Comparison of ENCODE assay signal across 8 mouse cellular contexts in the genomic region with DNA sequence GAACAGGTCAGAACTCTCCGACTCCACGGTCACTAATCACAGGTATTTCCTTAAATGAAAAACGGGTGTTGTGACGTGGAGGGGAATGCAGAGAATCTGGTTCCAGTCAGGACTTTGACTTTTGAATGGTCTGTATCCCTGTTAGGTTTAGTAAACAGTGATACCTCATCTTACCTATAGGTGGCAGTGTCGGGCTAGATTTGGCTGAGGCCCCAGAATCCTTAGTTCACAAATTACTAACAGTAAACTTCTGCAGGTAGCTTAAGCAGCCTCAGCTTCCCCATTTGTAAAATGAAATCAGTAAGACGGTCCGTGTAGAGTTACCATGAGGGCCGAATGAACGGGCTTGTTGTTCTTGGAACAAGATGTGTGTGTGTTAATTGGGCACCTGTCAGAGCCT. TPM values are rescaled to one million over a fixed set of nuclear protein-coding genes. Genes with fewer than 3 reads are reported as not detected.
DNase-seq lines count a peak whose midpoint lies in the region; ATAC-seq and TF ChIP-seq lines count a peak whose summit lies in the region.

No protein-coding gene starts in this region.

- peak; percentile 15 to 33 for DNase-seq in heart, adult 2 months
- peak; percentile 67 for DNase-seq in CH12.LX (ENCODE audit: extremely low read depth)
- peak; percentile 68 to 81 for DNase-seq in cerebellum, postnatal 10 days
- peak; percentile 32 for DNase-seq in gastrocnemius, postnatal 10 days
- DNase-seq in lung, postnatal 14 days = peak; percentile 63
- DNase-seq in retina, postnatal 7 days (ENCODE audit: low read depth, low spot score) = peak; percentile 21

- H3K4me3 ChIP-seq in heart, adult 2 months = no peak overlapping the region
- H3K4me3 ChIP-seq in heart, embryonic 11.5 days (ENCODE audit: low read depth, low read length) = no peak overlapping the region
- H3K4me3 ChIP-seq in CH12.LX (replicated peaks in 1 of 3; ENCODE audit: low read depth in 2 of 3, low read length in 2 of 3, poor library complexity in 1 of 3) = no peak overlapping the region
- H3K4me3 ChIP-seq in kidney, embryonic 16.5 days (ENCODE audit: low read length) = no peak overlapping the region

- no peak for TF ChIP-seq EP300 in heart, adult 2 months (IDR thresholded peaks at IDR 0.05; ENCODE audit: insufficient read depth, low read depth, low read length)
- no peak for TF ChIP-seq EP300 in CH12.LX (IDR thresholded peaks at IDR 0.05; ENCODE audit: low read length)

- H3K4me1 ChIP-seq in heart, adult 2 months (ENCODE audit: control insufficient read depth, insufficient read depth, low read length) = no peaks in the 10 kb centered on the region
- no peaks in the 10 kb centered on the region for H3K4me1 ChIP-seq in heart, embryonic 11.5 days (ENCODE audit: control insufficient read depth, insufficient read depth, low read length)
- no peaks in the 10 kb centered on the region for H3K4me1 ChIP-seq in CH12.LX (ENCODE audit: control insufficient read depth in 1 of 2, insufficient read depth in 2 of 2)
- no peaks in the 10 kb centered on the region for H3K4me1 ChIP-seq in kidney, embryonic 16.5 days (ENCODE audit: insufficient read depth, low read length)

- WGBS in heart, adult 2 months = 12% methylated on average over 9 of the region's 9 CpGs
- WGBS in heart, embryonic 11.5 days (ENCODE audit: insufficient replicate concordance) = 17% methylated on average over 9 of the region's 9 CpGs
- 18% methylated on average over 9 of the region's 9 CpGs for WGBS in kidney, embryonic 16.5 days

- dilution Hi-C loops in CH12.LX (cut with MboI; ENCODE audit: extremely low pct_ligation_motif_present, extremely low pct_unique_long_range_greater_than_20kb, low sequenced_read_pairs) = no loop called here

- intact Hi-C loops in heart, adult 2 months (cut with DNase I) = loop anchor here (2.0 to 5.0 kb wide), 4 partner anchors 126 to 646 kb away; partner anchors contain the start of gene Cxcl3

- no peak for ATAC-seq in heart, embryonic 11.5 days (replicated peaks; ENCODE audit: insufficient number of reproducible peaks, low FRiP score, low TSS enrichment)
- ATAC-seq in kidney, embryonic 16.5 days (ENCODE audit: low FRiP score, low TSS enrichment) = peak; percentile 58

- no peak overlapping the region for H3K9ac ChIP-seq in heart, adult 2 months (ENCODE audit: low read depth, low read length)
- H3K9ac ChIP-seq in heart, embryonic 11.5 days (ENCODE audit: low read depth, low read length) = no peak overlapping the region
- H3K9ac ChIP-seq in CH12.LX (ENCODE audit: insufficient read depth, low read depth) = no peak overlapping the region
- no peak overlapping the region for H3K9ac ChIP-seq in kidney, embryonic 16.5 days (replicated peaks; ENCODE audit: low read length)

- H3K27ac ChIP-seq in heart, adult 2 months = no peak overlapping the region
- no peak overlapping the region for H3K27ac ChIP-seq in heart, embryonic 11.5 days (ENCODE audit: low read depth, low read length)
- no peak overlapping the region for H3K27ac ChIP-seq in CH12.LX (ENCODE audit: insufficient read depth, low read depth)
- no peak overlapping the region for H3K27ac ChIP-seq in kidney, embryonic 16.5 days (ENCODE audit: low read length)

- in situ Hi-C loops in CH12.LX (cut with MboI; ENCODE audit: low pct_ligation_motif_present, low pct_unique_long_range_greater_than_20kb, low sequenced_read_pairs) = loop anchor here (5.0 kb wide), 1 partner anchor 126 kb away; the partner anchor contains the start of gene Cxcl3

- no peaks in the 10 kb centered on the region for H3K27me3 ChIP-seq in heart, adult 2 months (ENCODE audit: control insufficient read depth, insufficient read depth, low read length)
- H3K27me3 ChIP-seq in heart, embryonic 11.5 days (ENCODE audit: control insufficient read depth, insufficient read depth, low read length) = no peaks in the 10 kb centered on the region
- no peaks in the 10 kb centered on the region for H3K27me3 ChIP-seq in CH12.LX (replicated peaks)
- H3K27me3 ChIP-seq in kidney, embryonic 16.5 days (ENCODE audit: insufficient read depth, low read length) = no peaks in the 10 kb centered on the region

- H3K36me3 ChIP-seq in heart, adult 2 months (ENCODE audit: control insufficient read depth, insufficient read depth, low read length) = no peaks in the 10 kb centered on the region
- H3K36me3 ChIP-seq in heart, embryonic 11.5 days (ENCODE audit: control insufficient read depth, insufficient read depth, low read length) = no peaks in the 10 kb centered on the region
- H3K36me3 ChIP-seq in CH12.LX (replicated peaks in 1 of 2; ENCODE audit: control insufficient read depth in 1 of 2, insufficient read depth in 1 of 2, low read length in 1 of 2) = no peaks in the 10 kb centered on the region
- H3K36me3 ChIP-seq in kidney, embryonic 16.5 days (ENCODE audit: insufficient read depth, low read length) = no peaks in the 10 kb centered on the region

- TF ChIP-seq CTCF in heart, adult 2 months (IDR thresholded peaks at IDR 0.05) = peak; percentile 96; the same call in 1 of the 2 replicates
- peak; percentile 78 to 95 for TF ChIP-seq CTCF in CH12.LX (conservative IDR thresholded peaks at IDR 0.05 in 1 of 2, IDR thresholded peaks at IDR 0.05 in 1 of 2; ENCODE audit: low read depth in 2 of 2, low read length in 2 of 2)

- peak; percentile 95 for TF ChIP-seq RAD21 in CH12.LX (IDR thresholded peaks at IDR 0.05; ENCODE audit: low read depth, low read length)

- H3K4me2 ChIP-seq in heart, embryonic 11.5 days = no peak overlapping the region
- H3K4me2 ChIP-seq in CH12.LX (ENCODE audit: insufficient read depth, low read depth, poor library complexity, severe bottlenecking) = peak overlapping the region; percentile 25; the same call in 1 of the 2 replicates
- H3K4me2 ChIP-seq in kidney, embryonic 16.5 days (replicated peaks; ENCODE audit: low read depth, low read length) = no peak overlapping the region

- H3K9me3 ChIP-seq in heart, embryonic 11.5 days (replicated peaks; ENCODE audit: control insufficient read depth, low read length) = no peaks in the 10 kb centered on the region
- no peaks in the 10 kb centered on the region for H3K9me3 ChIP-seq in CH12.LX (replicated peaks; ENCODE audit: low read length)
- no peaks in the 10 kb centered on the region for H3K9me3 ChIP-seq in kidney, embryonic 16.5 days (ENCODE audit: low read length)

- no peaks in the 10 kb centered on the region for H3K79me2 ChIP-seq in heart, adult 2 months (replicated peaks; ENCODE audit: control insufficient read depth, insufficient read depth, low read length)
- no peaks in the 10 kb centered on the region for H3K79me2 ChIP-seq in CH12.LX (replicated peaks; ENCODE audit: control insufficient read depth, extremely low read depth, insufficient read depth, poor library complexity, severe bottlenecking)

- TF ChIP-seq POLR2A in heart, adult 2 months (IDR thresholded peaks at IDR 0.05; ENCODE audit: insufficient read depth, low read depth, low read length) = no peak
- TF ChIP-seq POLR2A in CH12.LX (IDR thresholded peaks at IDR 0.05; ENCODE audit: low read depth, low read length) = no peak

TF ChIP-seq in CH12.LX, 34 proteins besides CTCF, POLR2A, EP300 and RAD21:
- peak; percentile 67 for TF ChIP-seq ZC3H11A (IDR thresholded peaks at IDR 0.05; ENCODE audit: low read depth, low read length)
- TF ChIP-seq JUND (conservative IDR thresholded peaks at IDR 0.05; ENCODE audit: low read depth, low read length) = peak; percentile 22; the same call in 1 of the 2 replicates
- TF ChIP-seq USF1 (IDR thresholded peaks at IDR 0.05; ENCODE audit: low read depth, low read length) = no peak
- TF ChIP-seq ELF1 (IDR thresholded peaks at IDR 0.05; ENCODE audit: low read depth, low read length) = no peak
- peak; percentile 56; the same call in 1 of the 2 replicates for TF ChIP-seq MAFK (IDR thresholded peaks at IDR 0.05; ENCODE audit: insufficient replicate concordance, low read length)
- TF ChIP-seq ZMIZ1 (IDR thresholded peaks at IDR 0.05; ENCODE audit: low read depth, low read length) = no peak
- TF ChIP-seq KAT2A (IDR thresholded peaks at IDR 0.05; ENCODE audit: insufficient replicate concordance, low read length) = no peak
- peak; percentile 90 for TF ChIP-seq SMC3 (IDR thresholded peaks at IDR 0.05; ENCODE audit: low read depth, low read length)
- no peak for TF ChIP-seq ETS1 (conservative IDR thresholded peaks at IDR 0.05; ENCODE audit: low read depth, low read length)
- no peak for TF ChIP-seq SIN3A (IDR thresholded peaks at IDR 0.05; ENCODE audit: low read length)
- no peak for TF ChIP-seq TCF12 (IDR thresholded peaks at IDR 0.05; ENCODE audit: low read depth, low read length)

RNA-seq across cellular contexts. Expression of gene Rassf6, which starts 21.0 kb away (rescaled TPM):
- total RNA-seq in heart, adult 2 months (2021) = not detected
- 0.27 TPM in 1 of 2 replicates, not detected in the other for polyA plus RNA-seq in heart, adult 2 months (2012; rRNA removed)
- polyA plus RNA-seq in heart, embryonic 11.5 days (2014; fragmentation: Nextera tagmentation; extraction: Ambion mirVana) = 0.29 and 0.49 TPM in 2 replicates
- total RNA-seq in CH12.LX (2012; rRNA removed) = 11.8 and 15.1 TPM in 2 replicates
- total RNA-seq in CH12.LX (2014; rRNA removed) = 24.5 and 26.3 TPM in 2 replicates
- 18.3 and 22.4 TPM in 2 replicates for polyA plus RNA-seq in CH12.LX (2012; ENCODE audit: insufficient read length, low read depth)
- total RNA-seq in gastrocnemius, postnatal 10 days (2021) = not detected
- polyA plus RNA-seq in kidney, embryonic 16.5 days (2015; fragmentation: Nextera tagmentation; extraction: Ambion mirVana) = 18.1 and 18.9 TPM in 2 replicates

Comparison
In these comparisons a context has a peak if more than half of its experiments do, and no peak if none do; other contexts are left out.
1. DNase-seq: peak in every context shown above with its lines; median percentile 74 in cerebellum, postnatal 10 days; 67 in CH12.LX; 63 in lung, postnatal 14 days; 32 in gastrocnemius, postnatal 10 days; 24 in heart, adult 2 months; 21 in retina, postnatal 7 days.
2. RNA of gene Rassf6, which starts 21.0 kb away (polyA plus RNA-seq): 18.3 to 22.4 TPM in CH12.LX and 18.1 to 18.9 TPM in kidney, embryonic 16.5 days; 0.29 to 0.49 TPM in heart, embryonic 11.5 days and 0.27 TPM in heart, adult 2 months; every median in the first group is over 10 times any median in the second.